Mouse (Mus musculus) MEL (cell line): ENCODE data around the gene Cacng1. TPM values are rescaled to one million over a fixed set of nuclear protein-coding genes. Genes with fewer than 3 reads are reported as not detected.

Source experiments
- DNase-seq: peaks from one replicate; pipeline ENCODE4 v3.0.0; 2011; ENCODE audit warnings: low read depth, low spot score
- H3K27ac ChIP-seq: 2 replicates; pipeline ENCODE4 v1.5.1; 2012; ENCODE audit warnings: low read depth, mild to moderate bottlenecking, control low read depth, low read length, moderate library complexity; ENCODE audit not compliant: control insufficient read depth
- H3K27me3 ChIP-seq, 2 experiments: fragments of 150-350 bp in 1 of 2; sonication (generic) in 1 of 2; 2 replicates each; pipeline ENCODE4 v1.6.1; 2012; ENCODE audit warnings: low read length in 2 of 2, mild to moderate bottlenecking in 2 of 2, improper control_type of control experiment in 1 of 2, moderate library complexity in 1 of 2; ENCODE audit not compliant: insufficient read depth in 2 of 2, control insufficient read depth in 1 of 2
- H3K36me3 ChIP-seq, 2 experiments: 2 replicates each; pipeline ENCODE4 v1.6.1; 2012 to 2014; ENCODE audit warnings: low read length in 2 of 2, improper control_type of control experiment in 1 of 2, inconsistent platforms in 1 of 2, mild to moderate bottlenecking in 1 of 2; ENCODE audit not compliant: insufficient read depth in 2 of 2, control insufficient read depth in 1 of 2
- H3K4me1 ChIP-seq, 2 experiments: fragments of 150-350 bp in 1 of 2; sonication (generic) in 1 of 2; 2 replicates each; pipeline ENCODE4 v1.6.1; 2012; ENCODE audit warnings: low read length in 2 of 2, improper control_type of control experiment in 1 of 2, mild to moderate bottlenecking in 1 of 2; ENCODE audit not compliant: insufficient read depth in 2 of 2, control insufficient read depth in 1 of 2
- H3K4me3 ChIP-seq, 2 experiments: fragments of 150-350 bp in 1 of 2; sonication (generic) in 1 of 2; 2 replicates each; pipeline ENCODE4 v1.5.1; 2012; ENCODE audit warnings: low read depth in 2 of 2, low read length in 2 of 2, mild to moderate bottlenecking in 2 of 2, moderate library complexity in 2 of 2, control low read depth in 1 of 2, improper control_type of control experiment in 1 of 2; ENCODE audit not compliant: control insufficient read depth in 1 of 2, insufficient read depth in 1 of 2
- H3K79me2 ChIP-seq: 2 replicates; pipeline ENCODE4 v1.6.1; 2012; ENCODE audit warnings: mild to moderate bottlenecking, low read length, moderate library complexity; ENCODE audit not compliant: control insufficient read depth, poor library complexity, insufficient read depth
- H3K9ac ChIP-seq: 2 replicates; pipeline ENCODE4 v1.6.1; 2012; ENCODE audit warnings: low read depth, mild to moderate bottlenecking, control low read depth, low read length, moderate library complexity; ENCODE audit not compliant: control insufficient read depth, poor library complexity, severe bottlenecking
- H3K9me3 ChIP-seq: fragments of 150-350 bp; sonication (generic); replicated peaks from 2 replicates; pipeline ENCODE4 v1.6.1; 2012; ENCODE audit warnings: mild to moderate bottlenecking, low read length, improper control_type of control experiment, moderate library complexity; ENCODE audit not compliant: insufficient read depth
- CHD1 ChIP-seq: IDR thresholded peaks from 2 replicates; pipeline ENCODE4 v1.6.1; 2012; ENCODE audit warnings: low read depth, mild to moderate bottlenecking, inconsistent platforms, low read length, improper control_type of control experiment
- CHD2 ChIP-seq: IDR thresholded peaks from 2 replicates; pipeline ENCODE4 v1.6.1; 2011; ENCODE audit warnings: low read length, improper control_type of control experiment
- CTCF ChIP-seq, 3 experiments: IDR thresholded peaks in 2 of 3; conservative IDR thresholded peaks in 1 of 3; 2 replicates each; pipeline ENCODE4 v1.5.1; 2011 to 2012; ENCODE audit warnings: low read length in 3 of 3, low read depth in 2 of 3, mild to moderate bottlenecking in 2 of 3, improper control_type of control experiment in 1 of 3, inconsistent platforms in 1 of 3, mixed read lengths in 1 of 3, moderate library complexity in 1 of 3; ENCODE audit not compliant: control insufficient read depth in 1 of 3, insufficient read depth in 1 of 3, poor library complexity in 1 of 3, severe bottlenecking in 1 of 3
- ELF1 ChIP-seq: IDR thresholded peaks from 2 replicates; pipeline ENCODE4 v1.6.1; 2014; ENCODE audit warnings: low read depth, mild to moderate bottlenecking, inconsistent platforms, low read length, improper control_type of control experiment, moderate library complexity
- EP300 ChIP-seq, 2 experiments: IDR thresholded peaks; 2 replicates each; pipeline ENCODE4 v1.6.1; 2011; ENCODE audit warnings: improper control_type of control experiment in 2 of 2, low read length in 2 of 2, low read depth in 1 of 2, mild to moderate bottlenecking in 1 of 2
- ETS1 ChIP-seq: IDR thresholded peaks from 2 replicates; pipeline ENCODE4 v1.6.1; 2012; ENCODE audit warnings: low read depth, mild to moderate bottlenecking, inconsistent platforms, low read length, improper control_type of control experiment, moderate library complexity
- GATA1 ChIP-seq: IDR thresholded peaks from 2 replicates; pipeline ENCODE4 v1.6.1; 2011; ENCODE audit warnings: low read depth, low read length, improper control_type of control experiment
- KAT2A ChIP-seq: conservative IDR thresholded peaks from 2 replicates; pipeline ENCODE4 v1.6.1; 2012; ENCODE audit warnings: low read depth, low read length, improper control_type of control experiment, inconsistent platforms
- MAFK ChIP-seq: IDR thresholded peaks from 2 replicates; pipeline ENCODE4 v1.6.1; 2011; ENCODE audit warnings: low read depth, mild to moderate bottlenecking, low read length, improper control_type of control experiment, borderline replicate concordance
- MYB ChIP-seq: IDR thresholded peaks from 2 replicates; pipeline ENCODE4 v1.6.1; 2011; ENCODE audit warnings: mild to moderate bottlenecking, low read depth, low read length, improper control_type of control experiment
- MYC ChIP-seq: IDR thresholded peaks from 2 replicates; pipeline ENCODE4 v1.6.1; 2011; ENCODE audit warnings: low read depth, mild to moderate bottlenecking, low read length, improper control_type of control experiment, moderate library complexity
- NRF1 ChIP-seq: IDR thresholded peaks from 2 replicates; pipeline ENCODE4 v1.6.1; 2014; ENCODE audit warnings: low read depth, mild to moderate bottlenecking, inconsistent platforms, low read length, improper control_type of control experiment, moderate library complexity; ENCODE audit not compliant: poor library complexity, insufficient read depth, severe bottlenecking
- POLR2AphosphoS2 ChIP-seq: IDR thresholded peaks from 2 replicates; pipeline ENCODE4 v1.6.1; 2011; ENCODE audit warnings: low read length, improper control_type of control experiment
- SMC3 ChIP-seq: IDR thresholded peaks from 2 replicates; pipeline ENCODE4 v1.6.1; 2011; ENCODE audit warnings: low read depth, low read length, improper control_type of control experiment
- TAL1 ChIP-seq: IDR thresholded peaks from 2 replicates; pipeline ENCODE4 v1.6.1; 2012; ENCODE audit warnings: mild to moderate bottlenecking, inconsistent platforms, low read length, moderate library complexity, mixed read lengths
- UBTF ChIP-seq: IDR thresholded peaks from 2 replicates; pipeline ENCODE4 v1.6.1; 2012; ENCODE audit warnings: low read depth, mild to moderate bottlenecking, inconsistent platforms, low read length, improper control_type of control experiment, moderate library complexity, borderline replicate concordance; ENCODE audit not compliant: insufficient read depth
- USF1 ChIP-seq: IDR thresholded peaks from 2 replicates; pipeline ENCODE4 v1.6.1; 2014; ENCODE audit warnings: low read depth, mild to moderate bottlenecking, inconsistent platforms, low read length, improper control_type of control experiment, moderate library complexity
- USF2 ChIP-seq, 2 experiments: IDR thresholded peaks; 2 replicates each; pipeline ENCODE4 v1.6.1; 2011 to 2012; ENCODE audit warnings: improper control_type of control experiment in 2 of 2, low read length in 2 of 2, borderline replicate concordance in 1 of 2, inconsistent platforms in 1 of 2, low read depth in 1 of 2, mild to moderate bottlenecking in 1 of 2; ENCODE audit not compliant: insufficient read depth in 1 of 2
- ZC3H11A ChIP-seq: IDR thresholded peaks from 2 replicates; pipeline ENCODE4 v1.6.1; 2012; ENCODE audit warnings: low read depth, mild to moderate bottlenecking, inconsistent platforms, low read length, improper control_type of control experiment
- ZKSCAN1 ChIP-seq: IDR thresholded peaks from 2 replicates; pipeline ENCODE4 v1.6.1; 2012; ENCODE audit warnings: low read depth, mild to moderate bottlenecking, inconsistent platforms, low read length, improper control_type of control experiment, moderate library complexity
- ZNF384 ChIP-seq: IDR thresholded peaks from 2 replicates; pipeline ENCODE4 v1.6.1; 2012; ENCODE audit warnings: low read depth, mild to moderate bottlenecking, inconsistent platforms, low read length, improper control_type of control experiment
- polyA plus RNA-seq, 2 experiments: library from polyadenylated mRNA; stranded (reverse) in 1 of 2; unstranded in 1 of 2; fragments of >175 nt in 1 of 2; fragments of >200 nt in 1 of 2; gene quantifications; 2 replicates each; pipeline versions ENCODE4 v1.2.1 to v1.2.4; 2012; ENCODE audit warnings: low replicate concordance in 2 of 2, low read depth in 1 of 2; ENCODE audit not compliant: insufficient read length in 2 of 2, insufficient read depth in 1 of 2, missing spikeins in 1 of 2
- total RNA-seq: library from RNA; depleted of rRNA; stranded (reverse); fragments of 300-350 nt; gene quantifications from 2 replicates; pipeline ENCODE4 v1.2.3, GENCODE M21; 2012

Cacng1 gene
- total and polyA plus RNA-seq, 3 experiments: not detected

GRCm38 (mm10) chr11:107720264-107721021, 4.1 kb upstream of the Cacng1 start:
- H3K27ac ChIP-seq: no peak overlapping the region
- no peaks in the 10 kb centered on the region; a peak in 1 of 4 replicates for H3K27me3 ChIP-seq
- peaks cover 4 to 8% of the 10 kb centered on the region in 2 experiments; a peak in 3 of 4 replicates for H3K4me1 ChIP-seq
- H3K4me3 ChIP-seq: no peak overlapping the region
- peak; percentile 83 for DNase-seq
- H3K36me3 ChIP-seq: peaks cover 0 to 6% of the 10 kb centered on the region in 2 experiments; a peak in 1 of 4 replicates
- H3K79me2 ChIP-seq: no peaks in the 10 kb centered on the region
- TF ChIP-seq EP300 (IDR thresholded peaks at IDR 0.05; ENCODE audit: low read depth in 1 of 2, low read length in 2 of 2) (peak in 1 of 2 experiments; percentile 41; a peak in 1 of 4 replicates), MYC (peak; percentile 34; the same call in 1 of the 2 replicates), NRF1 (peak; percentile 64), POLR2AphosphoS2 (no peak)
- H3K9ac ChIP-seq: no peak overlapping the region
- H3K9me3 ChIP-seq: no peaks in the 10 kb centered on the region

- Histone ChIP-seq H3K27ac (no peak overlapping the region), H3K36me3 (peaks cover 0 to 25% of the 10 kb centered on the region in 2 experiments; a peak in 2 of 4 replicates), H3K9ac (no peak overlapping the region), H3K4me3 (no peak overlapping the region), H3K27me3 (no peaks in the 10 kb centered on the region; a peak in 1 of 4 replicates), H3K79me2 (no peaks in the 10 kb centered on the region), H3K4me1 (peaks cover 14 to 21% of the 10 kb centered on the region in 2 experiments), H3K9me3 (no peaks in the 10 kb centered on the region)
- TF ChIP-seq GATA1: no peak
- no peak for TF ChIP-seq ZKSCAN1
- TF ChIP-seq UBTF: no peak
- TF ChIP-seq ETS1: no peak
- TF ChIP-seq ZC3H11A: no peak
- TF ChIP-seq ZNF384: no peak
- no peak for TF ChIP-seq KAT2A
- TF ChIP-seq NRF1: no peak
- no peak for TF ChIP-seq MAFK
- TF ChIP-seq ELF1: no peak
- no peak for TF ChIP-seq SMC3
- TF ChIP-seq TAL1: no peak
- TF ChIP-seq CHD2: no peak
- TF ChIP-seq CTCF (IDR thresholded peaks at IDR 0.05 in 2 of 3, conservative IDR thresholded peaks at IDR 0.05 in 1 of 3; ENCODE audit: control insufficient read depth in 1 of 3, insufficient read depth in 1 of 3, low read depth in 2 of 3, low read length in 3 of 3, poor library complexity in 1 of 3, severe bottlenecking in 1 of 3): no peak
- no peak for TF ChIP-seq MYB
- no peak for TF ChIP-seq CHD1
- no peak for TF ChIP-seq USF2 (IDR thresholded peaks at IDR 0.05; ENCODE audit: borderline replicate concordance in 1 of 2, insufficient read depth in 1 of 2, low read depth in 1 of 2, low read length in 2 of 2)
- TF ChIP-seq USF1: no peak
- DNase-seq: no peak
Measured at GRCm38 (mm10) chr11:107714368-107714767, 2.0 kb downstream of the Cacng1 start.
